In genomic region chr14:120307356-120307755, GRCm38 (mm10) we compare ENCODE assay signal across 11 mouse cellular contexts. TPM values are rescaled to one million over a fixed set of nuclear protein-coding genes. Genes with fewer than 3 reads are reported as not detected.
DNase-seq lines count a peak whose midpoint lies in the region; ATAC-seq and TF ChIP-seq lines count a peak whose summit lies in the region.
"Had no signal": no experiment of that assay in that cellular context is flagged by ENCODE, and none has a peak within 500 bp of the region (broad histone marks: within the 10 kb centered on the region; RNA-seq: fewer than 3 reads in every experiment).

No protein-coding gene starts in this region.

- H3K27me3 ChIP-seq in heart, embryonic 16.5 days (ENCODE audit: control insufficient read depth, insufficient read depth, low read length): no peaks in the 10 kb centered on the region
- no peaks in the 10 kb centered on the region for H3K27me3 ChIP-seq in neural tube, embryonic 15.5 days (replicated peaks)
- no peaks in the 10 kb centered on the region for H3K27me3 ChIP-seq in cerebellum, adult 2 months (ENCODE audit: control insufficient read depth, insufficient read depth, low read length)

- TF ChIP-seq POLR2A in cerebellum, adult 2 months (IDR thresholded peaks at IDR 0.05; ENCODE audit: borderline replicate concordance, insufficient read depth, low read length): no peak

- peak overlapping the region; percentile 74 for H3K27ac ChIP-seq in heart, embryonic 16.5 days (ENCODE audit: low read length)
- H3K27ac ChIP-seq in neural tube, embryonic 15.5 days (replicated peaks): no peak overlapping the region
- H3K27ac ChIP-seq in cerebellum, adult 2 months (ENCODE audit: insufficient read depth, low read length): no peak overlapping the region

- no peak overlapping the region for H3K4me3 ChIP-seq in heart, embryonic 16.5 days (ENCODE audit: low read length)
- H3K4me3 ChIP-seq in neural tube, embryonic 15.5 days (replicated peaks): no peak overlapping the region
- no peak overlapping the region for H3K4me3 ChIP-seq in cerebellum, adult 2 months (replicated peaks; ENCODE audit: insufficient read depth, low read depth, low read length)

- 60% methylated on average over 3 of the region's 3 CpGs for WGBS in heart, embryonic 16.5 days
- WGBS in neural tube, embryonic 15.5 days: 65% methylated on average over 3 of the region's 3 CpGs
- 60% methylated on average over 3 of the region's 3 CpGs for WGBS in cerebellum, adult 2 months

- no peak overlapping the region for H3K4me2 ChIP-seq in heart, embryonic 16.5 days (ENCODE audit: low read depth, low read length)
- no peak overlapping the region for H3K4me2 ChIP-seq in neural tube, embryonic 15.5 days

- no peaks in the 10 kb centered on the region for H3K9me3 ChIP-seq in heart, embryonic 16.5 days (replicated peaks; ENCODE audit: control insufficient read depth, low read length)
- H3K9me3 ChIP-seq in neural tube, embryonic 15.5 days (replicated peaks): no peaks in the 10 kb centered on the region

- 0 out of 2 replicates have a peak overlapping the region, but pooled peaks have one; percentile 7 for H3K9ac ChIP-seq in heart, embryonic 16.5 days (ENCODE audit: low read length)
- no peak overlapping the region for H3K9ac ChIP-seq in neural tube, embryonic 15.5 days (replicated peaks)

- DNase-seq in heart, postnatal 25 days (ENCODE audit: low spot score): no peak
- peak; percentile 24 for DNase-seq in thymus, postnatal 0 days (ENCODE audit: low spot score)
- no peak for DNase-seq in thymus, postnatal 10 days (ENCODE audit: low spot score in 2 of 2)
- DNase-seq in induced T-regulatory cell, adult 2 months (ENCODE audit: low read depth): peak; percentile 19
- DNase-seq in left cerebral cortex, adult 8-10 months (ENCODE audit: low spot score in 2 of 2): no peak
- no peak for DNase-seq in cerebellum, adult 2 months
- DNase-seq: cerebellum, adult 9-11 months; kidney, adult 9 months had no signal

- intact Hi-C loops in heart, postnatal 25 days (cut with DNase I): no loop called here

- ATAC-seq in heart, embryonic 16.5 days (replicated peaks; ENCODE audit: extremely low read depth, insufficient read depth, low FRiP score): no peak
- ATAC-seq in neural tube, embryonic 15.5 days (ENCODE audit: low FRiP score): no peak
- ATAC-seq: midbrain, embryonic 16.5 days had no signal

- peaks cover 74% of the 10 kb centered on the region for H3K4me1 ChIP-seq in heart, embryonic 16.5 days (ENCODE audit: control insufficient read depth, insufficient read depth, low read length)
- peaks cover 43% of the 10 kb centered on the region for H3K4me1 ChIP-seq in neural tube, embryonic 15.5 days
- peaks cover 43% of the 10 kb centered on the region for H3K4me1 ChIP-seq in cerebellum, adult 2 months (ENCODE audit: control insufficient read depth, insufficient read depth, low read length)

- H3K36me3 ChIP-seq in heart, embryonic 16.5 days (ENCODE audit: control insufficient read depth, insufficient read depth): no peaks in the 10 kb centered on the region
- no peaks in the 10 kb centered on the region for H3K36me3 ChIP-seq in neural tube, embryonic 15.5 days

- no peak for TF ChIP-seq CTCF in cerebellum, adult 2 months (IDR thresholded peaks at IDR 0.05; ENCODE audit: borderline replicate concordance, insufficient read depth, low read depth, low read length)

RNA-seq across cellular contexts. Expression of gene Mbnl2, which starts 31.9 kb away (rescaled TPM):
- polyA plus RNA-seq in heart, embryonic 16.5 days (2015; fragmentation: Nextera tagmentation; extraction: Ambion mirVana): 129 and 142 TPM in 2 replicates
- 100 to 1,000 TPM; 234 to 252 TPM for total RNA-seq in heart, postnatal 25 days (2021)
- 81.9 and 91.2 TPM in 2 replicates for polyA plus RNA-seq in thymus, postnatal 0 days (2015; fragmentation: Nextera tagmentation; extraction: Ambion mirVana)
- polyA plus RNA-seq in neural tube, embryonic 15.5 days (2015; fragmentation: Nextera tagmentation; extraction: Ambion mirVana): 28.9 and 43.6 TPM in 2 replicates
- 100 to 1,000 TPM; 222 to 278 (median 250) TPM for total RNA-seq in left cerebral cortex, adult 8-10 months (2022)
- 163 and 176 TPM in 2 replicates for polyA plus RNA-seq in cerebellum, adult 2 months (2012; rRNA removed)

Comparison
In these comparisons a context has a peak if more than half of its experiments do, and no peak if none do; other contexts are left out.
1. DNase-seq: peak in thymus, postnatal 0 days (single experiment) and induced T-regulatory cell, adult 2 months (single experiment); none in heart, postnatal 25 days (single experiment), thymus, postnatal 10 days (0 of 2), left cerebral cortex, adult 8-10 months (0 of 2) and cerebellum, adult 2 months (0 of 2).